Mouse (Mus musculus) erythroblast, embryonic 14.5 days (primary cell): Measurements from ENCODE around the gene Apbb2. TPM values are rescaled to one million over a fixed set of nuclear protein-coding genes. Genes with fewer than 3 reads are reported as not detected.

ENCODE experiments used
- H3K27me3 ChIP-seq: 2 replicates; pipeline ENCODE4 v1.6.1; 2012; ENCODE audit warnings: inconsistent platforms; ENCODE audit not compliant: control insufficient read depth
- H3K36me3 ChIP-seq: 2 replicates; pipeline ENCODE4 v1.6.1; 2012; ENCODE audit warnings: mild to moderate bottlenecking, inconsistent platforms; ENCODE audit not compliant: control insufficient read depth
- H3K4me1 ChIP-seq: 2 replicates; pipeline ENCODE4 v1.6.1; 2012; ENCODE audit warnings: inconsistent platforms; ENCODE audit not compliant: control insufficient read depth
- H3K4me3 ChIP-seq: replicated peaks from 2 replicates; pipeline ENCODE3; 2012; ENCODE audit warnings: moderate library complexity, mild to moderate bottlenecking, inconsistent platforms
- H3K9me3 ChIP-seq: 2 replicates; pipeline ENCODE4 v1.6.1; 2012; ENCODE audit warnings: low read length, inconsistent platforms, mixed read lengths; ENCODE audit not compliant: control insufficient read depth
- GATA1 ChIP-seq: IDR thresholded peaks from 2 replicates; pipeline ENCODE4 v1.6.1; 2012; ENCODE audit warnings: low read length, inconsistent platforms, mixed read lengths
- TAL1 ChIP-seq: IDR thresholded peaks from 3 replicates; pipeline ENCODE4 v1.6.1; 2012; ENCODE audit warnings: low read length, inconsistent platforms, mixed read lengths
- polyA plus RNA-seq: library from polyadenylated mRNA; stranded (reverse); fragments of >175 nt; gene quantifications from 2 replicates; pipeline ENCODE4 v1.2.3, GENCODE M21; 2012

The Apbb2 gene
- polyA plus RNA-seq, 1 experiment: 0.06 TPM

- H3K36me3 ChIP-seq: no peaks in the 10 kb centered on the region
- no peaks in the 10 kb centered on the region for H3K9me3 ChIP-seq
- H3K4me1 ChIP-seq: no peaks in the 10 kb centered on the region
- no peaks in the 10 kb centered on the region for H3K27me3 ChIP-seq
- no peak for TF ChIP-seq TAL1
- no peak for TF ChIP-seq GATA1
- no peak overlapping the region for H3K4me3 ChIP-seq
Measured at GRCm38 (mm10) chr5:66415700-66416543, 202.7 kb downstream of the Apbb2 start.

- TF ChIP-seq GATA1: no peak
- no peak for TF ChIP-seq TAL1
- Histone ChIP-seq H3K27me3 (no peaks in the 10 kb centered on the region), H3K4me3 (no peak overlapping the region), H3K4me1 (no peaks in the 10 kb centered on the region), H3K9me3 (no peaks in the 10 kb centered on the region), H3K36me3 (no peaks in the 10 kb centered on the region)
Measured at GRCm38 (mm10) chr5:66415033-66415697, 203.4 kb downstream of the Apbb2 start.

GRCm38 (mm10) chr5:66413402-66413801 lies 205.2 kb downstream of the Apbb2 start:
- no peaks in the 10 kb centered on the region for H3K36me3 ChIP-seq
- no peaks in the 10 kb centered on the region for H3K9me3 ChIP-seq
- TF ChIP-seq GATA1 (no peak), TAL1 (no peak)
- H3K27me3 ChIP-seq: no peaks in the 10 kb centered on the region
- no peak overlapping the region for H3K4me3 ChIP-seq
- no peaks in the 10 kb centered on the region for H3K4me1 ChIP-seq

GRCm38 (mm10) chr5:66412821-66413220 lies 205.8 kb downstream of the Apbb2 start:
- H3K36me3 ChIP-seq: no peaks in the 10 kb centered on the region
- H3K4me3 ChIP-seq: no peak overlapping the region
- H3K9me3 ChIP-seq: no peaks in the 10 kb centered on the region
- TF ChIP-seq TAL1: no peak
- TF ChIP-seq GATA1: no peak
- H3K4me1 ChIP-seq: no peaks in the 10 kb centered on the region
- no peaks in the 10 kb centered on the region for H3K27me3 ChIP-seq

- no peaks in the 10 kb centered on the region for H3K36me3 ChIP-seq
- no peaks in the 10 kb centered on the region for H3K27me3 ChIP-seq
- H3K4me3 ChIP-seq: no peak overlapping the region
- H3K4me1 ChIP-seq: no peaks in the 10 kb centered on the region
- TF ChIP-seq TAL1: no peak
- no peak for TF ChIP-seq GATA1
- no peaks in the 10 kb centered on the region for H3K9me3 ChIP-seq
Measured at GRCm38 (mm10) chr5:66408546-66408945, 210.0 kb downstream of the Apbb2 start.

- Histone ChIP-seq H3K4me1 (no peaks in the 10 kb centered on the region), H3K9me3 (no peaks in the 10 kb centered on the region), H3K4me3 (no peak overlapping the region), H3K36me3 (no peaks in the 10 kb centered on the region), H3K27me3 (no peaks in the 10 kb centered on the region)
- TF ChIP-seq GATA1 (no peak), TAL1 (no peak)
Measured at GRCm38 (mm10) chr5:66407948-66408347, 210.6 kb downstream of the Apbb2 start.

GRCm38 (mm10) chr5:66406431-66406830 lies 212.2 kb downstream of the Apbb2 start:
- Histone ChIP-seq H3K4me1 (no peaks in the 10 kb centered on the region), H3K9me3 (no peaks in the 10 kb centered on the region), H3K27me3 (no peaks in the 10 kb centered on the region), H3K36me3 (no peaks in the 10 kb centered on the region), H3K4me3 (no peak overlapping the region)
- TF ChIP-seq GATA1 (no peak), TAL1 (no peak)

GRCm38 (mm10) chr5:66405731-66406399 lies 212.7 kb downstream of the Apbb2 start:
- Histone ChIP-seq H3K4me3 (no peak overlapping the region), H3K27me3 (no peaks in the 10 kb centered on the region), H3K36me3 (no peaks in the 10 kb centered on the region), H3K9me3 (no peaks in the 10 kb centered on the region), H3K4me1 (no peaks in the 10 kb centered on the region)
- TF ChIP-seq TAL1 (no peak), GATA1 (no peak)

GRCm38 (mm10) chr5:66405305-66405704 lies 213.3 kb downstream of the Apbb2 start:
- no peaks in the 10 kb centered on the region for H3K4me1 ChIP-seq
- H3K9me3 ChIP-seq: no peaks in the 10 kb centered on the region
- H3K27me3 ChIP-seq: no peaks in the 10 kb centered on the region
- no peak overlapping the region for H3K4me3 ChIP-seq
- TF ChIP-seq GATA1 (no peak), TAL1 (no peak)
- no peaks in the 10 kb centered on the region for H3K36me3 ChIP-seq
